In genomic region chr8:83205907-83206306, GRCm38 (mm10) we compare ENCODE assay signal across 18 mouse cellular contexts. TPM values are rescaled to one million over a fixed set of nuclear protein-coding genes. Genes with fewer than 3 reads are reported as not detected.
DNase-seq lines count a peak whose midpoint lies in the region; ATAC-seq and TF ChIP-seq lines count a peak whose summit lies in the region.
"Had no signal": no experiment of that assay in that cellular context is flagged by ENCODE, and none has a peak within 500 bp of the region (broad histone marks: within the 10 kb centered on the region; RNA-seq: fewer than 3 reads in every experiment).

No protein-coding gene starts in this region.

- H3K27ac ChIP-seq in left cerebral cortex, adult 2 months = no peak overlapping the region; the same call in 1 of the 2 replicates
- H3K27ac ChIP-seq in forebrain, embryonic 15.5 days (replicated peaks) = peak overlapping the region; percentile 71
- H3K27ac ChIP-seq in embryonic facial prominence, embryonic 10.5 days (replicated peaks) = no peak overlapping the region
- H3K27ac ChIP-seq: embryonic facial prominence, embryonic 15.5 days; gastrocnemius, adult 2 months; hindbrain, embryonic 10.5 days had no signal

- 0 out of 2 replicates have a peak, but pooled peaks have one; percentile 41 for ATAC-seq in forebrain, embryonic 15.5 days (replicated peaks)
- ATAC-seq in megakaryocyte-erythroid progenitor cell, adult 5-6 weeks (replicated peaks; ENCODE audit: low FRiP score, low TSS enrichment, poor library complexity, severe bottlenecking) = 0 out of 2 replicates have a peak, but pooled peaks have one; percentile 42

- H3K4me3 ChIP-seq in left cerebral cortex, adult 2 months = no peak overlapping the region
- H3K4me3 ChIP-seq in forebrain, embryonic 15.5 days = no peak overlapping the region
- no peak overlapping the region for H3K4me3 ChIP-seq in embryonic facial prominence, embryonic 10.5 days
- H3K4me3 ChIP-seq: embryonic facial prominence, embryonic 15.5 days; gastrocnemius, adult 2 months; heart, embryonic 12.5 days; hindbrain, embryonic 10.5 days had no signal

- H3K9me3 ChIP-seq in forebrain, embryonic 15.5 days = no peaks in the 10 kb centered on the region
- no peaks in the 10 kb centered on the region for H3K9me3 ChIP-seq in embryonic facial prominence, embryonic 10.5 days
- H3K9me3 ChIP-seq: embryonic facial prominence, embryonic 15.5 days; heart, embryonic 12.5 days; hindbrain, embryonic 10.5 days had no signal

- intact Hi-C loops in left cerebral cortex, adult 2 months (cut with DNase I) = loop anchor here (2.0 kb wide), 1 partner anchor 39 kb away; the partner anchor contains the start of gene Gm10645
- intact Hi-C loops in left cerebral cortex, postnatal 4 days (cut with DNase I) = no loop called here

- H3K36me3 ChIP-seq in forebrain, embryonic 15.5 days = peaks cover 4% of the 10 kb centered on the region; the same call in 1 of the 2 replicates
- H3K36me3 ChIP-seq in embryonic facial prominence, embryonic 10.5 days (replicated peaks) = peaks cover 9% of the 10 kb centered on the region; the same call in 1 of the 2 replicates
- H3K36me3 ChIP-seq: embryonic facial prominence, embryonic 15.5 days; heart, embryonic 12.5 days had no signal

- H3K4me2 ChIP-seq in forebrain, embryonic 15.5 days (replicated peaks) = no peak overlapping the region
- H3K4me2 ChIP-seq: embryonic facial prominence, embryonic 15.5 days; heart, embryonic 12.5 days had no signal

- no peak overlapping the region for H3K9ac ChIP-seq in forebrain, embryonic 15.5 days (replicated peaks)
- H3K9ac ChIP-seq: embryonic facial prominence, embryonic 15.5 days; heart, embryonic 12.5 days had no signal

- no peaks in the 10 kb centered on the region for H3K27me3 ChIP-seq in forebrain, embryonic 15.5 days
- no peaks in the 10 kb centered on the region for H3K27me3 ChIP-seq in embryonic facial prominence, embryonic 10.5 days (replicated peaks; ENCODE audit: low read depth, poor library complexity, severe bottlenecking)
- H3K27me3 ChIP-seq: embryonic facial prominence, embryonic 15.5 days; heart, embryonic 12.5 days had no signal

- TF ChIP-seq CTCF in left cerebral cortex, adult 2 months (IDR thresholded peaks at IDR 0.05) = peak; percentile 21

- peak; percentile 48 to 72 for DNase-seq in frontal cortex, adult 2 months (ENCODE audit: extremely low spot score in 1 of 2, low spot score in 1 of 2)
- DNase-seq in frontal cortex, postnatal 25 days (ENCODE audit: low spot score in 2 of 2) = no peak
- no peak for DNase-seq in left cerebral cortex, adult 2 months (ENCODE audit: extremely low spot score in 1 of 2, low spot score in 2 of 2)
- DNase-seq in left cerebral cortex, postnatal 4 days = no peak
- DNase-seq in embryonic facial prominence, embryonic 10.5 days (ENCODE audit: low spot score) = no peak
- no peak for DNase-seq in cerebellum, postnatal 4 days (ENCODE audit: low spot score in 2 of 2)
- DNase-seq: adrenal gland, postnatal 14 days; B cell, adult 2 months; cerebellum, postnatal 36 days; gastrocnemius, adult 2 months; kidney, adult 2 months; liver; lung, adult 2 months had no signal

- 66% methylated on average over 7 of the region's 7 CpGs for whole genome bisulfite sequencing in forebrain, embryonic 15.5 days
- 83% methylated on average over 7 of the region's 7 CpGs for WGBS in embryonic facial prominence, embryonic 10.5 days

- peaks cover 12% of the 10 kb centered on the region for H3K4me1 ChIP-seq in forebrain, embryonic 15.5 days
- no peaks in the 10 kb centered on the region for H3K4me1 ChIP-seq in embryonic facial prominence, embryonic 10.5 days
- H3K4me1 ChIP-seq: embryonic facial prominence, embryonic 15.5 days had no signal

RNA-seq across cellular contexts. Expression of gene Gm10645, which starts 39.9 kb away (rescaled TPM):
- 3.6 and 3.8 TPM in 2 replicates for polyA plus RNA-seq in frontal cortex, adult 2 months (2012; rRNA removed)
- total RNA-seq in left cerebral cortex, adult 2 months (2021) = 1 to 10 TPM; 1.5 to 1.8 TPM
- total RNA-seq in left cerebral cortex, postnatal 4 days (2021) = 1 to 10 TPM; 1.3 to 2.6 TPM
- polyA plus RNA-seq in forebrain, embryonic 15.5 days (2015; fragmentation: Nextera tagmentation; extraction: Ambion mirVana) = 5.5 and 8.1 TPM in 2 replicates
- not detected in 2 replicates for total RNA-seq in megakaryocyte-erythroid progenitor cell, adult 5-6 weeks (2014; fragmentation: Nextera tagmentation)
- not detected in 2 replicates for total RNA-seq in megakaryocyte-erythroid progenitor cell, adult 5-6 weeks (2017)
- 1.9 and 2.2 TPM in 2 replicates for polyA plus RNA-seq in embryonic facial prominence, embryonic 10.5 days (2016; fragmentation: Nextera tagmentation; extraction: Ambion mirVana)
- total RNA-seq: adrenal gland, postnatal 14 days; gastrocnemius, adult 2 months had no signal

RNA-seq across cellular contexts. Expression of gene Tbc1d9, which starts 40.8 kb away (rescaled TPM):
- 61.8 and 62.4 TPM in 2 replicates for polyA plus RNA-seq in frontal cortex, adult 2 months (2012; rRNA removed)
- total RNA-seq in left cerebral cortex, adult 2 months (2021) = 100 to 1,000 TPM in 1 of 2 experiments, 10 to 100 TPM in 1; 99.1 to 102 TPM
- total RNA-seq in left cerebral cortex, postnatal 4 days (2021) = 100 to 1,000 TPM; 122 to 129 TPM
- 11.9 and 16.1 TPM in 2 replicates for polyA plus RNA-seq in forebrain, embryonic 15.5 days (2015; fragmentation: Nextera tagmentation; extraction: Ambion mirVana)
- 0.07 and 0.57 TPM in 2 replicates for total RNA-seq in megakaryocyte-erythroid progenitor cell, adult 5-6 weeks (2014; fragmentation: Nextera tagmentation)
- 0.84 and 1.4 TPM in 2 replicates for total RNA-seq in megakaryocyte-erythroid progenitor cell, adult 5-6 weeks (2017)
- 3.3 and 3.8 TPM in 2 replicates for polyA plus RNA-seq in embryonic facial prominence, embryonic 10.5 days (2016; fragmentation: Nextera tagmentation; extraction: Ambion mirVana)

Comparison
In these comparisons a context has a peak if more than half of its experiments do, and no peak if none do; other contexts are left out.
1. DNase-seq: peak in frontal cortex, adult 2 months (2 of 2); none in frontal cortex, postnatal 25 days (0 of 2), left cerebral cortex, adult 2 months (0 of 2), left cerebral cortex, postnatal 4 days (single experiment), embryonic facial prominence, embryonic 10.5 days (single experiment) and cerebellum, postnatal 4 days (0 of 2).
2. RNA of gene Tbc1d9, which starts 40.8 kb away (total RNA-seq): 122 to 129 TPM in left cerebral cortex, postnatal 4 days and 99.1 to 102 TPM in left cerebral cortex, adult 2 months; 0.07 to 1.4 TPM in megakaryocyte-erythroid progenitor cell, adult 5-6 weeks; every median in the first group is over 10 times any median in the second.